Mouse (Mus musculus): ENCODE data around the gene Rbl1. TPM values are rescaled to one million over a fixed set of nuclear protein-coding genes. Genes with fewer than 3 reads are reported as not detected.
"Not testable (repeated sequence)": the region's sequence is repeated elsewhere in the genome, so short reads cannot be mapped to it uniquely, and the experiment has no call there.

Gene Rbl1
- polyA plus RNA-seq (2015; fragmentation: Nextera tagmentation; extraction: Ambion mirVana) = 4.9 and 9.2 TPM in 2 replicates

- Histone ChIP-seq H3K4me2 (peak within 1 kb of the TSS; percentile 78), H3K27ac (replicated peaks) (peak within 1 kb of the TSS; percentile 97), H3K4me1 (peaks cover 17% of the 10 kb centered on the region), H3K9me3 (replicated peaks) (no peaks in the 10 kb centered on the region), H3K36me3 (no peaks in the 10 kb centered on the region), H3K27me3 (replicated peaks) (no peaks in the 10 kb centered on the region), H3K9ac (replicated peaks) (peak within 1 kb of the TSS; percentile 91), H3K4me3 (replicated peaks) (peak within 1 kb of the TSS; percentile 81)
- WGBS = 2% methylated on average over 73 of the region's 73 CpGs
- ATAC-seq (ENCODE audit: low FRiP score) = peak; percentile 92
Measured at GRCm38 (mm10) chr2:157204366-157205218, at the start of gene Rbl1. Gene Rbl1 (minus strand): TSS chr2:157204534.

- no peak overlapping the region for H3K9ac ChIP-seq (replicated peaks)
- no peaks in the 10 kb centered on the region for H3K36me3 ChIP-seq
- ATAC-seq (ENCODE audit: low FRiP score) = no peak
- H3K4me2 ChIP-seq = no peak overlapping the region
- H3K9me3 ChIP-seq (replicated peaks) = no peaks in the 10 kb centered on the region
- H3K27me3 ChIP-seq (replicated peaks) = no peaks in the 10 kb centered on the region
- no peak overlapping the region for H3K27ac ChIP-seq (replicated peaks)
- no peak overlapping the region for H3K4me3 ChIP-seq (replicated peaks)
- no peaks in the 10 kb centered on the region for H3K4me1 ChIP-seq
Measured at GRCm38 (mm10) chr2:157248111-157248510, 43.8 kb upstream of the Rbl1 start.

GRCm38 (mm10) chr2:157245603-157246002, 41.3 kb upstream of the Rbl1 start:
- Histone ChIP-seq H3K4me2 (no peak overlapping the region), H3K9ac (replicated peaks) (no peak overlapping the region), H3K9me3 (replicated peaks) (no peaks in the 10 kb centered on the region), H3K27me3 (replicated peaks) (no peaks in the 10 kb centered on the region), H3K4me3 (replicated peaks) (no peak overlapping the region), H3K36me3 (no peaks in the 10 kb centered on the region), H3K27ac (replicated peaks) (no peak overlapping the region), H3K4me1 (no peaks in the 10 kb centered on the region)
- no peak for ATAC-seq (ENCODE audit: low FRiP score)
- 81% methylated on average over 2 of the region's 2 CpGs for WGBS

GRCm38 (mm10) chr2:157245001-157245400, 40.7 kb upstream of the Rbl1 start:
- Histone ChIP-seq H3K36me3 (no peaks in the 10 kb centered on the region), H3K27ac (replicated peaks) (no peak overlapping the region), H3K4me3 (replicated peaks) (no peak overlapping the region), H3K27me3 (replicated peaks) (no peaks in the 10 kb centered on the region), H3K4me2 (no peak overlapping the region), H3K9ac (replicated peaks) (no peak overlapping the region), H3K4me1 (no peaks in the 10 kb centered on the region), H3K9me3 (replicated peaks) (no peaks in the 10 kb centered on the region)
- 48% methylated on average over 5 of the region's 5 CpGs for WGBS
- no peak for ATAC-seq (ENCODE audit: low FRiP score)

GRCm38 (mm10) chr2:157235946-157236345, 31.6 kb upstream of the Rbl1 start:
- H3K4me1 ChIP-seq = no peaks in the 10 kb centered on the region
- H3K36me3 ChIP-seq = no peaks in the 10 kb centered on the region
- H3K9me3 ChIP-seq (replicated peaks) = no peaks in the 10 kb centered on the region
- WGBS = 68% methylated on average over 8 of the region's 8 CpGs
- H3K4me3 ChIP-seq (replicated peaks) = no peak overlapping the region
- no peak for ATAC-seq (ENCODE audit: low FRiP score)
- no peak overlapping the region for H3K4me2 ChIP-seq
- no peak overlapping the region for H3K27ac ChIP-seq (replicated peaks)
- H3K27me3 ChIP-seq (replicated peaks) = no peaks in the 10 kb centered on the region
- no peak overlapping the region for H3K9ac ChIP-seq (replicated peaks)

GRCm38 (mm10) chr2:157221916-157222315, 17.6 kb upstream of the Rbl1 start:
- H3K9ac ChIP-seq (replicated peaks); H3K27me3 ChIP-seq (replicated peaks); H3K4me2 ChIP-seq; H3K9me3 ChIP-seq (replicated peaks); H3K36me3 ChIP-seq; H3K4me1 ChIP-seq; H3K27ac ChIP-seq (replicated peaks); ATAC-seq (ENCODE audit: low FRiP score); H3K4me3 ChIP-seq (replicated peaks): not testable (repeated sequence)
- 92% methylated on average over 3 of the region's 3 CpGs for WGBS

- H3K4me3 ChIP-seq (replicated peaks) = no peak overlapping the region
- no peaks in the 10 kb centered on the region for H3K9me3 ChIP-seq (replicated peaks)
- H3K4me1 ChIP-seq = no peaks in the 10 kb centered on the region
- H3K4me2 ChIP-seq = no peak overlapping the region
- no peaks in the 10 kb centered on the region for H3K27me3 ChIP-seq (replicated peaks)
- no peak overlapping the region for H3K9ac ChIP-seq (replicated peaks)
- 80% methylated on average over 6 of the region's 6 CpGs for WGBS
- no peak overlapping the region for H3K27ac ChIP-seq (replicated peaks)
- H3K36me3 ChIP-seq = no peaks in the 10 kb centered on the region
- no peak for ATAC-seq (ENCODE audit: low FRiP score)
Measured at GRCm38 (mm10) chr2:157220108-157220507, 15.8 kb upstream of the Rbl1 start.

GRCm38 (mm10) chr2:157211731-157212130, 7.4 kb upstream of the Rbl1 start:
- Histone ChIP-seq H3K27ac (replicated peaks) (no peak overlapping the region), H3K27me3 (replicated peaks) (no peaks in the 10 kb centered on the region), H3K9me3 (replicated peaks) (no peaks in the 10 kb centered on the region), H3K4me3 (replicated peaks) (no peak overlapping the region), H3K36me3 (no peaks in the 10 kb centered on the region), H3K4me2 (no peak overlapping the region), H3K9ac (replicated peaks) (no peak overlapping the region), H3K4me1 (no peaks in the 10 kb centered on the region)
- WGBS = 92% methylated on average over 7 of the region's 7 CpGs
- no peak for ATAC-seq (ENCODE audit: low FRiP score)

GRCm38 (mm10) chr2:157203459-157204365, 622 bp downstream of the Rbl1 start:
- H3K36me3 ChIP-seq = peaks cover 4% of the 10 kb centered on the region; the same call in 1 of the 2 replicates
- H3K27ac ChIP-seq (replicated peaks) = peak overlapping the region; percentile 97
- peaks cover 17% of the 10 kb centered on the region for H3K4me1 ChIP-seq
- ATAC-seq (ENCODE audit: low FRiP score) = peak; percentile 82
- peak overlapping the region; percentile 91 for H3K9ac ChIP-seq (replicated peaks)
- H3K27me3 ChIP-seq (replicated peaks) = no peaks in the 10 kb centered on the region
- 2% methylated on average over 38 of the region's 49 CpGs for WGBS
- H3K9me3 ChIP-seq (replicated peaks) = no peaks in the 10 kb centered on the region
- peak overlapping the region; percentile 78 for H3K4me2 ChIP-seq
- H3K4me3 ChIP-seq (replicated peaks) = peak overlapping the region; percentile 81

- Histone ChIP-seq H3K4me2 (peak overlapping the region; percentile 78; the same call in 1 of the 2 replicates), H3K36me3 (peaks cover 8% of the 10 kb centered on the region; the same call in 1 of the 2 replicates), H3K4me3 (replicated peaks) (peak overlapping the region; percentile 81; the same call in 1 of the 2 replicates), H3K9ac (replicated peaks) (no peak overlapping the region), H3K27ac (replicated peaks) (no peak overlapping the region), H3K27me3 (replicated peaks) (no peaks in the 10 kb centered on the region), H3K9me3 (replicated peaks) (no peaks in the 10 kb centered on the region), H3K4me1 (peaks cover 17% of the 10 kb centered on the region)
- ATAC-seq (ENCODE audit: low FRiP score) = no peak
Measured at GRCm38 (mm10) chr2:157203026-157203425, 1.3 kb downstream of the Rbl1 start.

GRCm38 (mm10) chr2:157202361-157202760, 2.0 kb downstream of the Rbl1 start:
- no peak for ATAC-seq (ENCODE audit: low FRiP score)
- Histone ChIP-seq H3K27ac (replicated peaks) (no peak overlapping the region), H3K9me3 (replicated peaks) (no peaks in the 10 kb centered on the region), H3K36me3 (peaks cover 8% of the 10 kb centered on the region; the same call in 1 of the 2 replicates), H3K9ac (replicated peaks) (no peak overlapping the region), H3K4me1 (peaks cover 17% of the 10 kb centered on the region), H3K4me3 (replicated peaks) (no peak overlapping the region), H3K4me2 (no peak overlapping the region), H3K27me3 (replicated peaks) (no peaks in the 10 kb centered on the region)
- 80% methylated on average over 6 of the region's 6 CpGs for WGBS

Data from neural tube, embryonic 15.5 days (tissue).